Mouse (Mus musculus): Measurements from ENCODE around the gene Sh3pxd2b.

DNA sequence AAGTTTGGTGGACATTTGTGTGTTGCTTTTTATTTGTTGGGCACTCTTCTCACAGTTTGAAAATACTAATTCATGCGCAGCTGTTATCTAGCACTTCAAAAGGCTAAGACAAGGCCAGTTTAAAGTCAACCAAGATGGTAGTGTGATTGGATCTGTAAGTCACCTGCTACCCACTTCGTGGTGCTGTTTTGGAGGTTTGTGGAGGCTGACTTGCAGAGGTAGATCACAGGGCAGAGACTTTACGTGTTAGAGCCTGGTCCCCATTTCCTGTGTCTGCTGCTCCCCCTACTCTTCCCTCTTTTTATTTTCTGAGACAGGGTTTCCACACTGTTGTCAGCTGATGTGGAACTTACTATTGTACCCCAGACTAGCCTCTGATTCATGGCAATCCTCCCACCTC lies 127.1 kb downstream of the Sh3pxd2b start:
- no peak for TF ChIP-seq GATA1 (IDR thresholded peaks at IDR 0.05; ENCODE audit: low read length)
- TF ChIP-seq TAL1 (IDR thresholded peaks at IDR 0.05; ENCODE audit: low read length): no peak

Measured in erythroblast, embryonic 14.5 days (primary cell).